Mouse (Mus musculus) c-Kit-positive CD71-positive TER-119-negative erythroid progenitor cells, embryonic 14.5 days (primary cell): ENCODE data around the gene Vps37c.

Experiments
- DNase-seq: peaks from one replicate; pipeline ENCODE4 v3.0.0-alpha.2; 2013; ENCODE audit warnings: low read depth

Vps37c gene

DNA sequence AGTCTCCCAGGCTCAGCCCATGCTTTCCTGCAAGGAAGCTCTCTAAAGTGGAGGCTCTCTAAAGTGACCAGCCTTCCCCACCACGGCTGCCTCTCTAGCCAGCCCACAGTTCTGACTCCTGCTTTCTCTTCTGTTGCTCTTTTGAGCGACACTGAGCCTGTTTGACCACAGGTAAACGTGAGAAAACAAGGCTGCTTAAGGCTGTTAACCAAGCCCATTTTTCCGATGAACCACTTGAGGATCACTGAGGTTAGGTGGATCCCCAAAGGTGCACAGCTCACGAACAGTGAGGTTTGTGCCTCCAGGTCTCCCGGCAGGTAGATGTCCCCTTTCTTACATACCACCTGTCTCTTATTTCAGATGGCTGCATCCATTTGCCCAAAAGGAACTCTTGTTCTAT is 53.6 kb downstream of the Vps37c start:
- no peak for DNase-seq

DNA sequence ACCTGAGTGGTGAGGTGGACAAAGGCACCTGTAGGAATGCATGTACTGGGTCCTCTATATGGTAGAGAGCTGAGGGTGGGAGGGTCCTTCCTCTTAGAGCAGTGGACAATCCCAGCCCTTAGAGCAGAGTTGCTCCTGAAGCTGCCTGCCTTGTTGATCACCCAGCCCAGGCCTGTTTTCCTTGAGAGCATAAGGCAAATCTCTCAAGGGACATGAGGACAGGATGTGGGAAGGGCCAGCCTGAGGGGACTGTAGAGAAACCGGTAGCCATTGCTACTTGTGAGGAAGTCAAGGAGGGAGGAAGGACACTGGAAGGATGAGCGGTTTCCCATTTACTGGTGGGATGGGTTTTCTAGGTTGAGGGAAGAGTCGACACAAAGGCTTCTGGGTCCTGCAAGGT is 54.0 kb downstream of the Vps37c start:
- no peak for DNase-seq

DNA sequence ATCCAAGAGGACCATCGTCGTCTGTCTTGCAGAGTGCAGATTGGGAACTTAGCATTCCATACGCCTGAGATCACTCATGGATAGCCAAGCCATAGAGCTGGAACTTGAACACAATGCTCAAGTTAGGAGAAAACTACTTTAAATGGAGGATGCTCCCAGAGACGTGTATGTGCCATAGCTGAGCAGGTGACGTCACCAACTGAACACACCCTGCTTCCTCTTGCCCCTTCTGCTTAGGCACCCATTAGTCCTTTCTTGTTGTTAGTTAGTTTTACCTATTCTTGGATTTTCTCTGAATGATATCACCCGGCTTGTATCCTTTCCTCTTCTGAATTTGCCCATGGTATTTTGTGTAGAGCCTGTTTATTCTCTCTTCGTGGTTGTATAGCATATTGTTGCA is 58.6 kb downstream of the Vps37c start:
- DNase-seq, result no peak

DNA sequence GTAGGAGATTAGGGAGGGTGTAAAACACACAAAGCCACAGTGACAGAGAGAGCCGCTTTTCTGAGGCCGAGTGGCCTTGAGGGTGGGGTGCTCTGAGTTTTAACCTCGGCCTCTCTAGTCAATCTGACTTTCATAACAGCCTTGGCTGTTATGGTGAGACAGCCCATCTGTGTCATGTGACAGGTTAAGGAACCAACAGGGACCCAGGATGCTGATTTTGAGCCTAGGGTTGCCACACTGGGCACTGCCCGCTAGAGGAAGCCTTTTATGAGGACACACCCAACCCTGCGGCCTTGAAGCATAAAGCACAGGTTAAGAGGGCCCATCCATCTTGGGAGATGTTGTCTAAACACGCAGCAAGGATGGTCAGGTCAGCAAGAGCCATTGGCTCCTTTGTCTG is 59.2 kb downstream of the Vps37c start:
- no peak for DNase-seq

DNA sequence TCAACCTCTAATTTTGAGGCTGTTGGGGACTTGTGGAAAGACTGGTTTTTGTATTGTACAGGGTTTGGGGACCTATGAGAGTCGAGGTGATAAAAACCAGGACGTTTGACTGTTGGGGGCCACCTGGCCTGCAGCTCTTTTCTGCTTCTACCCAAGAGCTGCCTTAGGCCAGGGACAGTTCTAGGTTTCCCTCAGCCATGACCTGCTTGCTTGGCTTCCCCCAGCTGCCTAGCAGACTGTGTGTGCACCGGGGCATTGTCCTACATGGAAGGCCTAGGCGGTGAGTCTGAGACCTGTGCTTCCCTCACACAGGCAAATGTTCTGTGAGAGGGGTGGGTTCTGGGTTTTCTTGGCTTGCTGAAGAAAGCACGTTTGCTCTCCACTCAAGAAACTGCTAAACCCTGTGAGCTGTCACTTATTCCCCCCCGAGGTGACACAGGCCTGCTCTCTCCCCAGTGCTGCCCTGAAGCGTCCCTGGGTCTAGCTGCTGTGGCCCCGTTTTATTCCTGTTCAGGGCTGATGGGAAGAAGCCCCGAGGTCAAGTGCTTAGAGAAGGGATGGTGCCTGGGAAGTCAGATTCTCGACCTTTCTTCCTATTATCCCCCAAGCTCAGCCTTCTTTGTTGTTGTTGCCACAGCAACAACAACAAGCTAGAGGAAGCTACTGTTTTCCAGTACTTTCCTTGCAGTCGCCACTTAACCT is 60.0 kb downstream of the Vps37c start:
- no peak for DNase-seq

DNA sequence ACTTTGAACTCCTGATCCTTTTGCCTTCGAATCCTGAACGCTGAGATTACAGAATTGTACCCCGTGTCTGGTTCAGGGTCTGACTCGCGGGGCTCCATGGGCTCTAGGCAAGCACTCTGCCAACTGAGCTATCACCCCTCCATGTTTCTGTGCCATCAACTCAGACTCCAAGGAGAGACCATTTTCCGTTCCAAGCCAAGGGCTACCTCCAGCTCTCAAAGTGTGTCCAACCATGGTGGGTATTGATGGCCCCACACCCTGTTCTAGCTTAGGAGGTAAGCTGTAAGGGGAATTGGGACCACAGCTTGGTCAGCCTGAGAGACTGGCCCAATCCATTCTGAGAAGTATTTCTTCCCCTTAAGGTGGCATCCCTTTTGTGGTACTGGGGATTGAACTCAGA is 60.8 kb downstream of the Vps37c start:
- DNase-seq, result no peak

DNA sequence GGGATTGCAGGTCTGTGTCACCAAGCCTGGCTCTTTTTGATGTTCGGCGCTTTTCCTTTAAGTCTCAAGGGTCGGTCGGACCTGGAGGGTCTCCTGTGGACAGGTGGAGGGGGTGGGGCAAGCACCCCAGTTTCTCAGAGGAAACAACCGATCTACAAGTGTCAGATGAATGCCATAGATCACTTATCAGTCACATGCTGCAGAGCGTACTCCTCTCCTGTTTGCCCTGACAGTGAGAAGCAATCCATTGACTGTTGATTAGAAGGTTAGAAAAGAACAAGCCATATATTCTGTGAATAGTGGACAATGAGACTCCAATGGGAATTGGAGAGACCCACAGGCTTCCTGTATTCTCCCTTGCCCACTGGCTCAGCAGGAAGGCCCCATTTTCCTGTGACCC is 61.6 kb downstream of the Vps37c start:
- no peak for DNase-seq

DNA sequence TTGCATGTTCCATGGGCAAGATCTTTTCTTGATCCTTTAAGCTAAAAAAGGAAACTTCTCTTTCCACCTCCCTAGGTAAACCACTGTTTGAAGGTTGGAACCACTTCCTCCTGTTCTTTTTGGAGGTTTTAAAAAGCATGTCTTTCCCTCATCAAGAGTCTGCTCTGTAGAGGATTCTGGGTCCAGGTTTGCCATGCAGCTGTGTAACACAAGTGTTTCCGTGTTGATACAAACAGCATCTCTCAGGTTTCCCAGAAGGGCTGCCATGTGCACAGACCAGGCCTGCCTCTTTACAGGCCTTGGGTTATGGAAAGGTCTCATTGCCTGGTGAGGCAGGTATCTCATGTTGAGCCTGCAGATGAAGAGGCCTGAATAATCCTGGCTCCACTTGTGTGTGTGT is 63.1 kb downstream of the Vps37c start:
- no peak for DNase-seq

DNA sequence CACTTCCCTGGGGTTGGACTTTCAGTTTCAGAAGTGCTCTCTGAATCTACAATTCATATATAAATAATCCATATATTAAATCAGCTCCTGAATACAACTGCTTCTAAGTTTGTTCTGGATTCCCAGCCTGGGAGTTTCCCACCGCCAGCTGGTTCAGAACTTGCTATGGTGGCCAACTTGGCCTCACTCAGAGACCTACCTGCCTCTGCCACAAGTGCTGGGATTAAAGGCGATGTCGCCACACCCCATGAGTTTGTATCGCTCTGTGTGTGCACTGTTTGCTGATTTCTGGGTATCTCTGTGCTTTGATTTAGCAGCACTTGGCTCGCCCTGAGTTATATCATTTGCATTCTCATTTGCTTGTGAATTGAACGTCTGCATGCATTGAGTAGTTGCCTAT is 63.6 kb downstream of the Vps37c start:
- DNase-seq, result no peak

DNA sequence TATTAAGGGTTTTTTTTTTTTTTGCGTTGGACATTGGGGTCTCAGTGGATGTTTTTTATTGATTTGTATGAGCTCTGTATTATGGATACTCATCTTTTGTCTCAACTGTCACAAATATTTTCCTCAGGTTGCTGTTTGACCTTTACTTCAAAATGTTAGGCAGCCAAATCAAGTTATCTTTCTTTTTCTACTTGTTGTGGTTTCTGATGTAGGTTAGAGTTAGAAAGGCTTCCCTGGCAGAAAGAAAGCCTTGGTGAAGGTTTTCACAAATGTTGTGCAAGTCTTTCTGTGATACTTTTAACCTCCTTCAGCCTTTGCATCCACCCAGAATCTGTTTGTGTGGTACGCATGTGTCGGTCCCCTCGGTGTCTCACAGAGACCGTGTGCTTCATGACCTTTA is 64.1 kb downstream of the Vps37c start:
- no peak for DNase-seq

DNA sequence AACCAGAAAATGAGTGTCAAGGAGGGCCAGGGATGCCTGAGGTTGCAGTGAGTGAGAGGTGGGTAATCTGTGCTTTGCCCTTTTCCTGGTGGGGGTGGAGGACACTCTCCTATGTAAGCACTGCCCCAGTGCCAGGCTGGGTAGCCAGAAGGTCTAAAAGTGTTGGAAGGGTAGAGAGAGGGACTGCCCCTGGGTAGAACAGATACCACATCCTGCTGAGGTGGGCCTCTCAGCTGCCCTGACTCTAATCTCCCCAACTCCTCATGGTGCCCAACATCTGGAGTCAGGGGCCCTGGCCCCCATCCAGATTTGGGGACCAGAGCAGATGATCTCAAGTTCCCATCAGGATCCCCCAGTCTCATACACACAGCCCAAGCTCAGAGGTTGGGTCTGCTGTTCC is 68.6 kb downstream of the Vps37c start:
- DNase-seq, result no peak

DNA sequence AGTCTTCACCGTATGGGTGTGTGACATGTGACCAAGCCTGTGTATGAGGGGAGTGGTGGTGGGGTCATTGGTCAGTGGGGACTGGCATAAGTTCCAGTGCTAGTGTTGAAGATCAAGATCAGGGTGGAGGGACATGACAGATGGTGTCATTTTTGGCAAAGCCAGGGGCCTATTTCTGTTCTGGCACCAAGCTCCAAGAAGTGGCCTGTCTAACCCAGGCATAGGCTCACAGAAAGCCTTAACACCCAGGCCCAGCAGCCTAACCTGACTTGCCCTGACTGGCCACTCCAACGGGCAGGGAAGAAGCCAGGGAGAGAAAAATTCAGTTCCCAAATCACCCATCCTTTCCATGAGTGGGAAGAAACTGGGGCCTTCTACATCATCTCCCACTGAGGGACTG is 69.0 kb downstream of the Vps37c start:
- no peak for DNase-seq

DNA sequence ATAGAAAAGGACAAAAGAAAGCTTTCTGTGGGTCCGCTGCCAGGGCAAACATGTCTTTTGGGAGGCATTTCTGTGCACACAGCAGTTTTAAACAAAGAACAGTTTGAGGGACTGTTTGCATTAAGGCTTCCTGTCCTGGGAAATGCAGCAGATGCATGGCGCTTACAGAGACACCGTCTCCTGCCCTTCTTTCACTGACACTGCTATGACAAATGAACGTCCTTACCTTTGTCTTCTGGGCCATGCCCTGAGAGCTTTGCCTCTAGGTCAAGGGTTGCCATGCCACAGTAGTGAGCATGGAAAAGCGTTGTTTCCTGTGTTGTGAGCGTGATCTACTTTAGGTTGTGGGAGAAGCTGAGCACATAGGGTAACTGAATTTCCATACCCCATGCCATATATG is 70.2 kb downstream of the Vps37c start:
- no peak for DNase-seq

DNA sequence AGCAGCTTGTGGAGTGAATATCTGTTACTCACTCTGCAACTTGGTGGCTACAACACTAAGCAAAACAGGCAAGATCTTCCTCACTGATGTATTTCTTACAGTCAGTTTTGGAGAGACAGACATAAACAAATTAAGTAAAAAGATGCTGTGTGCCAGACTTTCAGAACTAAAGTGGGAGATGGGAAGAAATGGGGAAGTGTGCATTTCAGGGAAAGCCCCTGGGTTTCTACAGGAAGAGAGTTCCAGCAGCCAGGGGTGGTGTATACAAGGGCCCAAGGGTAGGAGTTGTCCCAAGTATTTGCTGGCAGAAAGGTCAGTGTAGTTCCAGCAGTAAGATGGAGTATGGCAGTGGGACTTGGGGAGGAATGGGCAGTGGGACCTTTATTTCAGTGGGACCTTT is 71.0 kb downstream of the Vps37c start:
- DNase-seq, result no peak

DNA sequence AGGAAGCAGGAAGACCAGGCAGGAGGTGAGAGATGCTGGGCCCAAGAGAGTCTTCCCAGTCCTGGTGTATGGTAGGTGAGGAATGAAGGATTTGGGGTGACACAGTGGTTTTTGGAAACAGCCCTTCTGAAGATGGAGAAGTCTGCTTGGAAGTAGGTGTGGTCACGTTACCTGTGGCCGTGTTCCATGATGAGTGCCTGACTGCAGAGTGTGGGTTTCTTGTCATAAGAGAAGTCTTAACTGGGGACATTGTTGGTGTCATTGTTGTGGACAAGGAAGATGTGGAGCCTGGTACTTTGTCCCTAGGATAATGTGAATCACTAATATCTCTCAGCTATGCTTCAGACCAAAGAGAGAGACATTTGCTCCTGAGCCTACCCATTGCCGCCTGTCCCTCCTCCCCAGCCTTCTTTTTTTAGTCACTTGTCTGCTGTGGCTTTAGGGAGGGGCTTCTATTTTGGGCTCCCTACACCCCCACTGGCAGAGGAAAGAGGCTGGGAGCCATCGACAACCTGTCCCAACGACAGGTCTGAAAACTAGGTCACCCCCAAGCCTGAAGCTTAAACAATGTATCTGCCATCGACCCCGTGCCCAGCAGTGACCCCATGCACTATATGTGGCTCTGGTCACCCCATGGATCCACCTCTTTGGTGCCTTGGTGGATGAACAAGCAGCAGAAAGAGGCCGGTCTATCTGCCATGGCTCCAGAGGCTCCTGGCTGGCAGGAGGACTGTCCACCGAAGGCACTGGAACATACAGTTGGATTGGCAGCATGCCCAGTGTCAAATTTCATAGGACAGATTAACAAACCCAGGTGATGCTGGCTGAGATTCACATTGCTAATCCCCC is 71.7 kb downstream of the Vps37c start:
- DNase-seq, result no peak

DNA sequence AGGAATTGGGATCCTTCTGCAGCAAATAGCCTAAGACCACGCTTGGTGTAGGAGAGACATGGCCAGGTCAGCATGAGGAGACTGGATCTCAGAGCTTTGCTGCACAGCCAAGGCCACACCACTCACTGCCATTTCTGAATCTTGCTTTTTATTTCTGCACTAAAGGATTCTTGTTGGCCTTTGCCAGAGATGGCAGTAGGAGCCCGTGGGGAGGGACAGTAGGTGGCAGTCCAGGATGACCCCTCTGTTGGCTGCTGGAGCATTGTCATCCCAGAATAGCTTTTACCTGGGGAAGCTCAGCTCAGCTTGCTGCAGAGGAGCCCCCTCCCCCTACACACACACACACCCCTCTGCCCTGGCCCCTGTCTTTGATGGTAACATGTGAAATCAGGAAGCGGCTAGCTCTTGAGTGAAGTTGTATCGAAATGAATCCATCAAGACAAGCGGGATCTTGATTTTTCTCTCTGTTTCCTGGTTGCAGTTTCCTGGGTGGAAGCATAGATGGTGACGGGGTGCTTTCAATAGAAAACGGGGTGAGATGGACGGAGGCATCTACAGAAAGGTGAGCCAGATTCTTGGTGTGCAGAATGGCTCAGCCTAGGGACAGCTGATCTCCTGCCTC is 73.4 kb downstream of the Vps37c start:
- no peak for DNase-seq

DNA sequence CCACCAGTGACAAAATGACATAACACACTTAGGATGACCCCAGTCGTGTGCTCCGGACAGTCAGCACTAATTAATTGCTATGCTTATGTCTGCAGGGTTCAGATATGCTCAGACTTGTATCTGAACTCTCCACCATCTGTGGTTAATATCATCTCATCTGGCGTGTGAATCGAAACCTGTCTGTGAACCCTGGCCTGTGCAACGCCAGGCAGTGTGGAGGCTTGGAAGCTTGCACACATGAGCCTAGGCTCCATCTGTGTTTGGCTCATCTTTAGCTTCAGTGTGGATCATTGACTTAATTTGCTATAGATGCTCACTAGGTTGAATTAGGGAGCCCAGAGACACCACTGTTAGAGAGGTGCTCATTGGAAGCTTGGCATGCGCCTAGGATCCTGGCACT is 73.9 kb downstream of the Vps37c start:
- no peak for DNase-seq

DNA sequence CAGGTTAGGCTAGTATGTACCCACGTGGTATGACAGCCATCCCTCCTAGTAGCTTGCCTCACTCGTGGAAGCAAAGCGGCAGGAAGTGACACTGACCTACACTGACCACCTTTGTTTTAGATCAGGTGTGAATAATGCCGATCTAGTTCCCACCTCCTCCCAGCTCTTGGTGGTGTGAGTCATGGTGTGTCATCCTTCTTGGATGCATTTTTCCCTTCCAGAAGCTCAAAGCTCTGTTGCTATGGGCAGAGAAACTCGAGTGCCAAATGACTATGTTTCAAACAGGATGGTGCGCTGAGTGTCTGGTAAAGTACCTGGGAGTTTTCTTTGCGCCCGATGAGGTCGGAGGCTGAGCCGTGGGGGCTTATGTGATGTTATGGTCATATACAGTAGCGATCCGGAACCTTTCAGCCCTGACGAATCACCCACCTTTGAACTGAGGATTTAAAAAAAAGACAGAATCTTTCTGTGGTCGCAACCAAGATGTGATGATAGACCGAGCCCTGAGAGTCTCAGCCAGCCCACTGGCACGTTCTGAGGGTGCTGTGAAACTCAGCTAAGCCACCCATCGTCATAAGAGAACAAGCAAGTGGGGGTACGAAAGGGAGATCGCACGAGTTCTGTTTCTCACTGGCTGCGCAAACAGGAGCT is 75.0 kb downstream of the Vps37c start:
- DNase-seq, result no peak
